Comparison of ENCODE assay signal across 8 mouse cellular contexts in the genomic region with DNA sequence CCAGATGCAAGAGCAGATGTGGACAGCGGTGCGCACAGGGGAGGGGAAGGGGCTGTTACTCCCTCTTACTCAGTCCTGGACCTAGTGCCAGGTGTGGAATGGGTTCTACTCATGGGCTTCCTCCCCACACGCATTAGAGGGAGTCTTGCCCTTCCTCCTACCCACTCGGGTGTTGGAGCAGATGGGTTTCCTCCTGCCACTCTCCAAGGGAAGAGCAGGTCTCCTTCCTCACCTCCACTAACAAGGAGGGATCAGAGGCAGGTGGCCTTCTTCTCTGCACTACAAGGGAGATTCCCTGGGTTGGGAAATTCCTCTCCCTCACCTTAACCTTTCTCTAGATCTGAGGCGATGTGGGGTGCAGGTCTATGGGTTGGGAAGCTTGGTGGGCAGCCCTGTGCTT. TPM values are rescaled to one million over a fixed set of nuclear protein-coding genes. Genes with fewer than 3 reads are reported as not detected.
DNase-seq lines count a peak whose midpoint lies in the region; ATAC-seq and TF ChIP-seq lines count a peak whose summit lies in the region.

No protein-coding gene starts in this region.

- no peaks in the 10 kb centered on the region for H3K27me3 ChIP-seq in kidney, postnatal 0 days (ENCODE audit: insufficient read depth, low read length)
- H3K27me3 ChIP-seq in embryonic facial prominence, embryonic 10.5 days (replicated peaks; ENCODE audit: low read depth, poor library complexity, severe bottlenecking), result no peaks in the 10 kb centered on the region
- H3K27me3 ChIP-seq in intestine, embryonic 14.5 days (replicated peaks; ENCODE audit: control insufficient read depth, insufficient read depth, low read length), result no peaks in the 10 kb centered on the region
- no peaks in the 10 kb centered on the region for H3K27me3 ChIP-seq in neural tube, embryonic 12.5 days (replicated peaks)

- H3K27ac ChIP-seq in kidney, postnatal 0 days, result no peak overlapping the region
- H3K27ac ChIP-seq in embryonic facial prominence, embryonic 10.5 days (replicated peaks), result peak overlapping the region; percentile 95
- H3K27ac ChIP-seq in intestine, embryonic 14.5 days (ENCODE audit: low read depth), result no peak overlapping the region
- H3K27ac ChIP-seq in neural tube, embryonic 12.5 days, result no peak overlapping the region

- peak overlapping the region; percentile 98 for H3K9ac ChIP-seq in kidney, postnatal 0 days (ENCODE audit: low read depth, low read length)
- peak overlapping the region; percentile 95 for H3K9ac ChIP-seq in intestine, embryonic 14.5 days (ENCODE audit: low read length)
- H3K9ac ChIP-seq in neural tube, embryonic 12.5 days, result peak overlapping the region; percentile 99

- WGBS in kidney, postnatal 0 days, result 13% methylated on average over 5 of the region's 5 CpGs
- WGBS in embryonic facial prominence, embryonic 10.5 days, result 24% methylated on average over 5 of the region's 5 CpGs
- WGBS in intestine, embryonic 14.5 days, result 18% methylated on average over 5 of the region's 5 CpGs
- WGBS in neural tube, embryonic 12.5 days, result 10% methylated on average over 3 of the region's 5 CpGs

- ATAC-seq in kidney, postnatal 0 days (replicated peaks; ENCODE audit: low FRiP score, low read depth), result no peak
- ATAC-seq in intestine, embryonic 14.5 days (replicated peaks; ENCODE audit: low FRiP score, low TSS enrichment, low read depth), result no peak; the same call in 1 of the 2 replicates
- ATAC-seq in neural tube, embryonic 12.5 days (ENCODE audit: low FRiP score, low read depth), result 0 out of 2 replicates have a peak, but pooled peaks have one; percentile 6
- no peak for ATAC-seq in megakaryocyte-erythroid progenitor cell, adult 5-6 weeks (replicated peaks; ENCODE audit: low FRiP score, low TSS enrichment, poor library complexity, severe bottlenecking)

- no peaks in the 10 kb centered on the region for H3K9me3 ChIP-seq in kidney, postnatal 0 days (replicated peaks; ENCODE audit: low read length)
- H3K9me3 ChIP-seq in embryonic facial prominence, embryonic 10.5 days, result no peaks in the 10 kb centered on the region
- no peaks in the 10 kb centered on the region for H3K9me3 ChIP-seq in intestine, embryonic 14.5 days (ENCODE audit: control insufficient read depth, low read length)
- H3K9me3 ChIP-seq in neural tube, embryonic 12.5 days, result no peaks in the 10 kb centered on the region

- peaks cover 13% of the 10 kb centered on the region for H3K4me1 ChIP-seq in kidney, postnatal 0 days (replicated peaks; ENCODE audit: insufficient read depth, low read length)
- H3K4me1 ChIP-seq in embryonic facial prominence, embryonic 10.5 days, result peaks cover 25% of the 10 kb centered on the region
- peaks cover 16% of the 10 kb centered on the region for H3K4me1 ChIP-seq in intestine, embryonic 14.5 days (replicated peaks; ENCODE audit: control insufficient read depth, insufficient read depth, low read length)
- H3K4me1 ChIP-seq in neural tube, embryonic 12.5 days, result peaks cover 22% of the 10 kb centered on the region

- H3K4me2 ChIP-seq in kidney, postnatal 0 days (ENCODE audit: low read length), result peak overlapping the region; percentile 93
- H3K4me2 ChIP-seq in intestine, embryonic 14.5 days (ENCODE audit: low read length), result peak overlapping the region; percentile 98
- peak overlapping the region; percentile 98 for H3K4me2 ChIP-seq in neural tube, embryonic 12.5 days (replicated peaks)

- DNase-seq in kidney, postnatal 0 days (ENCODE audit: low spot score), result no peak
- DNase-seq in kidney, postnatal 14 days, result no peak
- DNase-seq in embryonic facial prominence, embryonic 10.5 days (ENCODE audit: low spot score), result no peak
- DNase-seq in intestine, embryonic 14.5 days (ENCODE audit: low spot score), result no peak
- DNase-seq in layer of hippocampus, adult 9-11 months, result no peak
- DNase-seq in ovary, postnatal 14 days (ENCODE audit: low spot score), result no peak

- H3K4me3 ChIP-seq in kidney, postnatal 0 days (replicated peaks; ENCODE audit: low read depth, low read length), result peak overlapping the region; percentile 95
- peak overlapping the region; percentile 99 for H3K4me3 ChIP-seq in embryonic facial prominence, embryonic 10.5 days
- H3K4me3 ChIP-seq in intestine, embryonic 14.5 days (ENCODE audit: low read depth, low read length), result peak overlapping the region; percentile 88
- peak overlapping the region; percentile 98 for H3K4me3 ChIP-seq in neural tube, embryonic 12.5 days

- no peaks in the 10 kb centered on the region for H3K36me3 ChIP-seq in kidney, postnatal 0 days (ENCODE audit: insufficient read depth, low read length)
- no peaks in the 10 kb centered on the region for H3K36me3 ChIP-seq in embryonic facial prominence, embryonic 10.5 days (replicated peaks)
- no peaks in the 10 kb centered on the region for H3K36me3 ChIP-seq in intestine, embryonic 14.5 days (ENCODE audit: control insufficient read depth, insufficient read depth, low read length)
- H3K36me3 ChIP-seq in neural tube, embryonic 12.5 days, result no peaks in the 10 kb centered on the region

- no peak for TF ChIP-seq CTCF in kidney, postnatal 0 days (IDR thresholded peaks at IDR 0.05; ENCODE audit: low read depth)

RNA-seq across cellular contexts. Expression of a gene that starts 15.9 kb away (rescaled TPM):
- polyA plus RNA-seq in kidney, postnatal 0 days (2015; fragmentation: Nextera tagmentation; extraction: Ambion mirVana), result 0.29 and 0.46 TPM in 2 replicates
- 1.3 and 1.8 TPM in 2 replicates for polyA plus RNA-seq in embryonic facial prominence, embryonic 10.5 days (2016; fragmentation: Nextera tagmentation; extraction: Ambion mirVana)
- 0.43 and 0.49 TPM in 2 replicates for polyA plus RNA-seq in intestine, embryonic 14.5 days (2014; fragmentation: Nextera tagmentation; extraction: Ambion mirVana)
- polyA plus RNA-seq in neural tube, embryonic 12.5 days (2016; fragmentation: Nextera tagmentation; extraction: Ambion mirVana), result 0.55 and 0.89 TPM in 2 replicates
- not detected in 2 replicates for total RNA-seq in megakaryocyte-erythroid progenitor cell, adult 5-6 weeks (2014; fragmentation: Nextera tagmentation)
- not detected in 2 replicates for total RNA-seq in megakaryocyte-erythroid progenitor cell, adult 5-6 weeks (2017)

RNA-seq across cellular contexts. Expression of a gene that starts 16.5 kb away (rescaled TPM):
- polyA plus RNA-seq in kidney, postnatal 0 days (2015; fragmentation: Nextera tagmentation; extraction: Ambion mirVana), result 15.4 and 16.2 TPM in 2 replicates
- polyA plus RNA-seq in embryonic facial prominence, embryonic 10.5 days (2016; fragmentation: Nextera tagmentation; extraction: Ambion mirVana), result 25.1 and 27.5 TPM in 2 replicates
- 18.6 and 20.2 TPM in 2 replicates for polyA plus RNA-seq in intestine, embryonic 14.5 days (2014; fragmentation: Nextera tagmentation; extraction: Ambion mirVana)
- polyA plus RNA-seq in neural tube, embryonic 12.5 days (2016; fragmentation: Nextera tagmentation; extraction: Ambion mirVana), result 23.0 and 25.8 TPM in 2 replicates
- 18.2 and 26.6 TPM in 2 replicates for total RNA-seq in megakaryocyte-erythroid progenitor cell, adult 5-6 weeks (2014; fragmentation: Nextera tagmentation)
- total RNA-seq in megakaryocyte-erythroid progenitor cell, adult 5-6 weeks (2017), result 12.9 and 13.1 TPM in 2 replicates
